Mouse (Mus musculus): Measurements from ENCODE around the gene Ccser1. TPM values are rescaled to one million over a fixed set of nuclear protein-coding genes. Genes with fewer than 3 reads are reported as not detected.

Ccser1 gene
- 1 to 10 TPM in 1 of 2 experiments, under 1 TPM in 1; 0.19 to 1.9 TPM for polyA plus RNA-seq (2017; shearing (Covaris generic))

GRCm38 (mm10) chr6:61179949-61180755 lies at the start of gene Ccser1:
Ccser1 (plus strand) TSS chr6:61180324.

Measured in inflammation-experienced regulatory T-cells (primary cell).